Mouse (Mus musculus) CH12.LX (cell line): Measurements from ENCODE around the gene Npcd. TPM values are rescaled to one million over a fixed set of nuclear protein-coding genes. Genes with fewer than 3 reads are reported as not detected.
"Not testable (repeated sequence)": the region's sequence is repeated elsewhere in the genome, so short reads cannot be mapped to it uniquely, and the experiment has no call there.

Source experiments
- DNase-seq: peaks from one replicate; pipeline ENCODE4 v3.0.0-alpha.2; 2013; ENCODE audit errors: extremely low read depth
- H3K27ac ChIP-seq: 2 replicates; pipeline ENCODE4 v1.5.1; 2012; ENCODE audit warnings: low read depth, mild to moderate bottlenecking, control low read depth, moderate library complexity; ENCODE audit not compliant: insufficient read depth
- H3K27me3 ChIP-seq: replicated peaks from 2 replicates; pipeline ENCODE3; 2012; ENCODE audit warnings: inconsistent platforms
- H3K36me3 ChIP-seq, 2 experiments: replicated peaks in 1 of 2; 2 replicates each; pipeline versions ENCODE3 to v1.6.1; 2012; ENCODE audit warnings: inconsistent platforms in 1 of 2, low read length in 1 of 2, mild to moderate bottlenecking in 1 of 2, mixed read lengths in 1 of 2, moderate library complexity in 1 of 2; ENCODE audit not compliant: control insufficient read depth in 1 of 2, insufficient read depth in 1 of 2
- H3K4me1 ChIP-seq, 2 experiments: 2 replicates each; pipeline ENCODE4 v1.6.1; 2012; ENCODE audit warnings: inconsistent platforms in 1 of 2, moderate library complexity in 1 of 2; ENCODE audit not compliant: insufficient read depth in 2 of 2, control insufficient read depth in 1 of 2
- H3K4me2 ChIP-seq: 2 replicates; pipeline ENCODE4 v1.6.1; 2012; ENCODE audit warnings: low read depth, mild to moderate bottlenecking, control low read depth; ENCODE audit not compliant: poor library complexity, insufficient read depth, severe bottlenecking
- H3K4me3 ChIP-seq, 3 experiments: fragments of 150-350 bp in 1 of 3; sonication (generic) in 1 of 3; replicated peaks in 1 of 3; 2 replicates each; pipeline versions ENCODE3 to v1.5.1; 2011 to 2012; ENCODE audit warnings: low read depth in 2 of 3, low read length in 2 of 3, mild to moderate bottlenecking in 2 of 3, moderate library complexity in 2 of 3, control low read depth in 1 of 3, improper control_type of control experiment in 1 of 3, inconsistent platforms in 1 of 3, mixed read lengths in 1 of 3; ENCODE audit not compliant: poor library complexity in 1 of 3
- H3K79me2 ChIP-seq: replicated peaks from 2 replicates; pipeline ENCODE4 v1.6.1; 2012; ENCODE audit warnings: mild to moderate bottlenecking, moderate library complexity; ENCODE audit not compliant: control insufficient read depth, poor library complexity, insufficient read depth, severe bottlenecking; ENCODE audit errors: extremely low read depth
- H3K9ac ChIP-seq: 2 replicates; pipeline ENCODE4 v1.6.1; 2012; ENCODE audit warnings: low read depth, mild to moderate bottlenecking, control low read depth, moderate library complexity; ENCODE audit not compliant: insufficient read depth
- H3K9me3 ChIP-seq: replicated peaks from 2 replicates; pipeline ENCODE3; 2012; ENCODE audit warnings: low read length, inconsistent platforms, mixed read lengths
- E2F4 ChIP-seq: IDR thresholded peaks from 2 replicates; pipeline ENCODE4 v1.6.1; 2011; ENCODE audit warnings: low read depth, low read length, improper control_type of control experiment; ENCODE audit not compliant: insufficient replicate concordance
- ELF1 ChIP-seq: IDR thresholded peaks from 2 replicates; pipeline ENCODE4 v1.6.1; 2014; ENCODE audit warnings: low read depth, mild to moderate bottlenecking, inconsistent platforms, low read length, improper control_type of control experiment
- GABPA ChIP-seq: IDR thresholded peaks from 2 replicates; pipeline ENCODE4 v1.6.1; 2012; ENCODE audit warnings: low read depth, low read length, improper control_type of control experiment, inconsistent platforms; ENCODE audit not compliant: insufficient replicate concordance
- JUND ChIP-seq: conservative IDR thresholded peaks from 2 replicates; pipeline ENCODE4 v1.6.1; 2011; ENCODE audit warnings: low read depth, low read length, improper control_type of control experiment
- MAFK ChIP-seq: IDR thresholded peaks from 2 replicates; pipeline ENCODE4 v1.6.1; 2011; ENCODE audit warnings: low read length, improper control_type of control experiment; ENCODE audit not compliant: insufficient replicate concordance
- MAZ ChIP-seq: IDR thresholded peaks from 2 replicates; pipeline ENCODE4 v1.6.1; 2012; ENCODE audit warnings: low read depth, mild to moderate bottlenecking, inconsistent platforms, low read length, improper control_type of control experiment, moderate library complexity
- MEF2A ChIP-seq: IDR thresholded peaks from 2 replicates; pipeline ENCODE4 v1.6.1; 2014; ENCODE audit warnings: low read depth, mild to moderate bottlenecking, inconsistent platforms, low read length, improper control_type of control experiment, borderline replicate concordance
- MXI1 ChIP-seq: IDR thresholded peaks from 2 replicates; pipeline ENCODE4 v1.6.1; 2011; ENCODE audit warnings: mild to moderate bottlenecking, low read depth, low read length, improper control_type of control experiment
- MYC ChIP-seq: IDR thresholded peaks from 2 replicates; pipeline ENCODE4 v1.6.1; 2011; ENCODE audit warnings: low read depth, mild to moderate bottlenecking, improper control_type of control experiment, low read length
- NELFE ChIP-seq: IDR thresholded peaks from 2 replicates; pipeline ENCODE4 v1.6.1; 2011; ENCODE audit warnings: low read depth, low read length, improper control_type of control experiment
- POLR2A ChIP-seq: IDR thresholded peaks from 2 replicates; pipeline ENCODE4 v1.6.1; 2011; ENCODE audit warnings: low read depth, mild to moderate bottlenecking, improper control_type of control experiment, low read length
- RAD21 ChIP-seq: IDR thresholded peaks from 2 replicates; pipeline ENCODE4 v1.6.1; 2011; ENCODE audit warnings: low read depth, mild to moderate bottlenecking, low read length, improper control_type of control experiment, moderate library complexity
- RCOR1 ChIP-seq: conservative IDR thresholded peaks from 2 replicates; pipeline ENCODE4 v1.6.1; 2012; ENCODE audit warnings: low read depth, mild to moderate bottlenecking, inconsistent platforms, low read length, improper control_type of control experiment
- SMC3 ChIP-seq: IDR thresholded peaks from 2 replicates; pipeline ENCODE4 v1.6.1; 2011; ENCODE audit warnings: low read depth, low read length, improper control_type of control experiment
- USF2 ChIP-seq: conservative IDR thresholded peaks from 2 replicates; pipeline ENCODE4 v1.6.1; 2011; ENCODE audit warnings: low read depth, low read length, improper control_type of control experiment
- ZC3H11A ChIP-seq: IDR thresholded peaks from 2 replicates; pipeline ENCODE4 v1.6.1; 2012; ENCODE audit warnings: low read depth, mild to moderate bottlenecking, inconsistent platforms, low read length, improper control_type of control experiment
- ZMIZ1 ChIP-seq: IDR thresholded peaks from 2 replicates; pipeline ENCODE4 v1.6.1; 2012; ENCODE audit warnings: low read depth, mild to moderate bottlenecking, inconsistent platforms, low read length, improper control_type of control experiment
- ZNF384 ChIP-seq: IDR thresholded peaks from 2 replicates; pipeline ENCODE4 v1.6.1; 2012; ENCODE audit warnings: low read depth, low read length, improper control_type of control experiment, inconsistent platforms
- dilution Hi-C: fragments of 300-500 bp; cut with MboI; formaldehyde crosslinking; loops from 2 replicates; pipeline ENCODE4 v1.14.3; 2020; ENCODE audit warnings: low sequenced_read_pairs; ENCODE audit not compliant: extremely low pct_unique_long_range_greater_than_20kb, extremely low pct_ligation_motif_present
- in situ Hi-C: fragments of 300-500 bp; cut with MboI; formaldehyde crosslinking; loops from 3 replicates; pipeline ENCODE4 v1.14.3; 2019; ENCODE audit warnings: low sequenced_read_pairs, low pct_ligation_motif_present, low pct_unique_long_range_greater_than_20kb, mixed read lengths
- polyA plus RNA-seq: library from polyadenylated mRNA; unstranded; fragments of >175 nt; gene quantifications from 2 replicates; pipeline ENCODE4 v1.2.1, GENCODE M21; 2012; ENCODE audit warnings: low read depth; ENCODE audit not compliant: insufficient read length
- total RNA-seq, 2 experiments: library from RNA; depleted of rRNA; stranded (reverse); fragments of 300-350 nt in 1 of 2; fragments of >200 nt in 1 of 2; gene quantifications; 2 replicates each; pipeline ENCODE4 v1.2.3; 2012 to 2014

Gene Npcd
- total and polyA plus RNA-seq, 3 experiments, result 0.59 TPM; not detected in 2

- no peak for TF ChIP-seq ZC3H11A
These were observed 20.3 kb downstream of the Npcd start (continued) for GRCm38 (mm10) chr15:79813666-79814258.

- H3K36me3 ChIP-seq, H3K9me3 ChIP-seq, in situ Hi-C loops, H3K4me3 ChIP-seq, H3K4me1 ChIP-seq, H3K9ac ChIP-seq, dilution Hi-C loops, H3K79me2 ChIP-seq, DNase-seq, H3K4me2 ChIP-seq, H3K27ac ChIP-seq: not testable (repeated sequence)
- H3K27me3 ChIP-seq, result peaks cover 46% of the 10 kb centered on the region
These were observed 21.2 kb downstream of the Npcd start for GRCm38 (mm10) chr15:79812840-79813239.

DNA sequence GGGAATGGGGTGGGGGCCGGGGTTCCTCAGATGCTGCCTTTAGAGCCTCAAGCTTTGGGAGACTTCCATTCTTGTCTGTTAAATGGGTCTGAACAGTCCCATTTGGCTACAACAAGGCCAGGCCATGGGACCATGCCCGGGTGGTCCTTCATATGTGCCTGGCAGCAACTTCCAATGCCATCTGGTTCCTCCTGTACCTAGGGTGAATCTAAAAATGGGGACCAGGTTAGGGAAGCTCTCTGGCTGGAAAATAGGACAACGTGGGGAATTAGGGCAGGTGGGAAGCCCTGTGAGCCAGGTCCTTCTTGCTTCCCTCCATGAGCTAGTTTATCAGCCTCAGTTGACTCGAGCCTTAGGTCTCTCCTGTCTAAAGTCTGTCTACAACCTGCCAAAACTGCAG lies 23.0 kb downstream of the Npcd start:
- TF ChIP-seq ZNF384 (no peak), MAFK (no peak), MXI1 (no peak), RAD21 (no peak), NELFE (no peak), USF2 (no peak), POLR2A (no peak), ELF1 (no peak), GABPA (no peak), ZMIZ1 (no peak), MEF2A (no peak), MAZ (no peak), RCOR1 (no peak), SMC3 (no peak), MYC (no peak), E2F4 (no peak), JUND (no peak)
- H3K9me3 ChIP-seq, result no peaks in the 10 kb centered on the region
- DNase-seq, result no peak
- H3K79me2 ChIP-seq, result no peaks in the 10 kb centered on the region
- in situ Hi-C loops, result no loop called here
- no peaks in the 10 kb centered on the region for H3K36me3 ChIP-seq
- dilution Hi-C loops, result no loop called here
- no peak overlapping the region for H3K4me2 ChIP-seq
- no peak overlapping the region for H3K4me3 ChIP-seq
- 0 out of 4 replicates have a peak, but pooled peaks cover 0 to 4% of the 10 kb centered on the region in 2 experiments for H3K4me1 ChIP-seq
- no peak overlapping the region for H3K9ac ChIP-seq
- peaks cover 61% of the 10 kb centered on the region for H3K27me3 ChIP-seq
- no peak overlapping the region for H3K27ac ChIP-seq
